Mouse (Mus musculus) granulocyte monocyte progenitor cell, adult 5-6 weeks (primary cell): ENCODE data around the gene Podn. TPM values are rescaled to one million over a fixed set of nuclear protein-coding genes. Genes with fewer than 3 reads are reported as not detected.

Experiments
- ATAC-seq: replicated peaks from 2 replicates; pipeline ENCODE4 v1.8.0; 2016; ENCODE audit warnings: mild to moderate bottlenecking, moderate TSS enrichment, inconsistent platforms; ENCODE audit not compliant: poor library complexity, severe bottlenecking
- total RNA-seq, 2 experiments: library from RNA; stranded (forward) in 1 of 2; stranded (reverse) in 1 of 2; fragments of 200-712, 200-1000 nt in 1 of 2; fragments of >200 nt in 1 of 2; fragmentation: Nextera tagmentation in 1 of 2; gene quantifications; 2 replicates each; pipeline ENCODE4 v1.2.3; 2014 to 2017

The Podn gene
- total RNA-seq, 2 experiments from 2014 or later, result not detected

- no peak for ATAC-seq
Measured at GRCm38 (mm10) chr4:108051687-108052274, 44.5 kb downstream of the Podn start.

DNA sequence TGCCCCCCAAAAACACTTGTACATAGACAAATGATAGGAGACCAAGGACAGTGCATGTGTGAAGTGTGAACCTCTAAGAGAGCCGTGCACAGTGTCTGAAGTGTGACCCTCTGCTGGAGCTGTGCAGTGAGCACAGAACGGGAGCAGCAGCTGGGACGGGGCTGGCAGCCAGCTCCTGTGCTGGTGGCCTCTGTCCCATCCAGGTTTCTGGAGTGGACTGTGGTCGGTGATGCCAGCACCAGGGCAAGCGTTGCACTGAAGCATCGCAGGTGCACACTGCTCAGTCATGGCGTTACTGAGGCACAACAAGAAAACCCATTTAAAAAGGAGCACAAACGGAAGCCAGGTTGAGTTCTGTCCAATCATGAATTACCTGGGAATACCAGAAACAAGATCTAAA is 50.1 kb downstream of the Podn start:
- no peak for ATAC-seq

DNA sequence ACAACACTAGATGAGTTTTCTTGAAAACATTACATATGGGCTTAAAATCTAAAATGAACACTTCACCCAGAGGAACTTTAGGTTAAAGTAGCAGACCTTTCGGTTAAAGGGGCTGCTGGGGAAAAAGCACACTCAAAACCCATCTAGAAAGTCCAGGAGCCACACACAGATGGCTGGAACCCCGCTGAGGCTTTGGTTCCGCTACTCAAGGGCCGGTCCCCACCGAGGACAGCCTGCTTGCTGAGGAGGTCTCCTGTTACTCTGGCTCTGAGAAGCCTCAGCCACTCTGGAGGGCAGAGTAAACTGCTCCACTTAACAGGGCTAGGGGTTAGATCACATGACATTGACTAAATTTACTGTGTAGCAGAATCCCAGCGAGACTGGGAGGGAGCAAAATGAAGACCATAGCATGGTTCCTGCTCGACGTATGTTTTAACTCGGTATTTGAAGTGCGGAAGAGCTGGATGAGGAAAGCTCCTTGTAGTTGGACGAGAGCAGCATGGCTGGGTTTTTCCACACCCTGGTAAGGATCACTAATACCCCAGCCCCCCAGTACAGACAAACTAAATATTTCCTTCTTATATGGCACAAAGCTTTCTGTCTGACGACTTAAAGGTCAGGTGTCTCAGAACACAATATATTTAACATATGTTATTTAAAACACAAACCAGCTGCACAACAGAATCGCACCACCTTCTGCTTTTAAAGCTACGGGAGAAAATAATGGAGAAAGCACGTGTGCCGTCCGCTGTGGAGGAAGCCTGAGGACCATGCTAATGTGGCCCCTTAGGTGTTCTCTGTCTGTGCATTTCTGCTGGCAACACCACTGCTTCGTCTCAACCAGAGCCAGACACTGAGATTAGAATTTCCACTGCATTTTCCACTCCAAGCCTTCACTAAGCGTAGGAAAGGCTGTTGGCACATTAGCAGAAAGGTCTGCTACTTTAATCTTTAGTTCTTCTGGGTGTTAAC is 50.8 kb downstream of the Podn start:
- ATAC-seq, result no peak

GRCm38 (mm10) chr4:108037027-108037426 is 59.2 kb downstream of the Podn start:
- ATAC-seq, result no peak

DNA sequence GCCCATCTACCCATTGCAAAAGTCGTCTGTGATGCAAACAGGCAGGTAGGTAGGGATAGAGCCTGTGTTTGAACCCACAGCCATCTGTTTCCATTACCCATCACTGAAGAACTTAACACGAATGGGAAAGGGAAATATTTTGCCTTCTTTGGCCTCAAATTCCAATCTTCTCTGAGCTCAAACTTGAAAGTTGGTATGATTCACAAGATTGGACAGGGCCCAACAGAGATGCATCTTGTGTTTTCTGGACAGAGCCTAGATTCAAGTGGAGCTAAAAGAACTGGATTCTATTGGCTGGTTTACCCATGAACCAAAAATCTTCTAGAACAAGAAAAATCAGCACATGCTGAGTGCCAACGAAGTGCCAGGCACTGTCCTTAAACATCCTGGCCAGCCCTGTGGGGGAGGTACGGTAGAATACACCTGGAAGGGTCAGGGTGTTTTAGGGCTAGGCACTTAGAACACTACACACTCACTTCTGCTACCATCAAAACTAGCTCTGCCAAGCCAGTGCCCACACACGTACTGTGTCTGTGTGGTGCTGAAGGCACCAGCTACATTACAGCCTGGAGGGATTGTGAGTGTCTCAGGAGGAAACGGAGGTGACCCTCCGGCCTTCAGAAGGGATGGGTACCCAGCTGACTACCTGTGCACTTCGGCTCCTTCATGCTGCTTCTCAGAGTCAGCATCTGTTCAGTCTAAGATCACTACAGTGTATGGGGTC is 63.0 kb downstream of the Podn start:
- ATAC-seq, result no peak

DNA sequence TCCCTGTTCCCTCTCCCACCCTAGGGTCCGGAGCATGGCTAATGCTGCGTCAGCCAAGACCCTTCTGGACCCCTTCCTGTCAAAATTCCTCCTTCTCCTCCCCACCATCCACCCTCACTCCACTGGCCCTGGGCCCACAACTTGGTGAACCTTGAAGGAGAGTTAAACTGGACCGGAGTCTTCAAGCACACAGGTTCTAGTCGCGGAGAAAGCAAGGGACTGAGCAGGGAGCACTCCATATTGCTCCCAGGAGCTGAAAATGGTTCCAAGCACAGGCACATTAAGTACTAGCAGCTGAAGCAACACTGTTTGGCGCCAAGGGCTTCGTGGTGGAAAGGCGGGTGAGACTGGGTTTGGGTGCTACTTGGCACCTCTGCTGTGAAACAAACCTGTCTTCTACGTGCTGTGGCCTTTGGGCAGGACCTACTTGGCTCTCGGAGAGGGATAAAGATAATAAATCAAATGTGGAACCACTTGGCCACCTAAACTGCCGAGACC is 63.8 kb downstream of the Podn start:
- ATAC-seq, result no peak

GRCm38 (mm10) chr4:108031502-108032351 is 64.5 kb downstream of the Podn start:
- ATAC-seq, result peak; percentile 46

DNA sequence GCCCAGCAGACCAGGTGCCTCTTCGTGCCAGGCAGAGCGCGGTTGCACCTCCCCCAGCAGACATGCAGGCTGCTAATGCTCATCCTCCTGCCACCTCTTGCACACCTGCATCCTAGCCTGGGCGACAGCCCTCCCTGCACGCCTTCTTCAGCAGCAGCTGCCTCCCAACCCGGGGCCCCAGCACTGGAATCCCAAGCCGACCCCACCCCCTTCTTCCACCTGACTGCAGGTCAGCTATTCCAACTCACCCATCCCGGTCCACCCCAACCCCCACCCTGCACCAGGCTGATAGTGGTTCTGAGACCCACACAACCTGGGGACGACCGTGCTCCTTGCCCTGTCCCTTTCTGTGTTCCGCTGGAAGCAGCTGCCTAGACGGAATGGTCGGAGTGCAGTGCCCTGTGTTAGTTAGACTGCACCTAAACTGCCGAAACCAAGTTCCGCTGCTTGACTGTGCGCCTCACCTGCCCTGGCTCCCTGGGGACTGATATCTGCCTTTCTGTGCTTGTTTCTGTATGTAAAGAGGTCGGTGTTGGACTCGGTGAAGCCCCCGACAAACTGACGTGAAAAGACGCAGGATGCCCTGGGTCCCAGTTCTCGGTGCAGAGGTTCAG is 65.2 kb downstream of the Podn start:
- ATAC-seq, result no peak

DNA sequence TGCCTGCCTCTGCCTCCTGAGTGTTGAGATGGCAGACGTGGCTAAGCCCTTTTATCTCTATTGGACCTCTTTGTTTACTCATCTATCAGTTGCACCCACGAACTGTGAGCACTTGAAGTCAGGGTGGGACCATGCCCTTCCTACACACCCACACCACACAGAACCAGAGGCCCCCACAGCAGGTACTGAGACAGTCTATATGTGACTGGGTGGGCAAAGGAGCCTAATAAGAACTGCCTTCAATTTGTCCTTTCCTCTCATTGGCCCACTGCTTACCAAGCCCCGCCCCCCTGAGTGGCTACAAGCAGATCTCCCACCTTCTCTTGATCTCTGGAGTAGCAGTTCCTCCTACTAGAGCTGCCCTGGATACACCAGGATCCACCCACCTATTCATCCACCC is 70.1 kb downstream of the Podn start:
- ATAC-seq, result no peak

GRCm38 (mm10) chr4:108025269-108025668 is 71.0 kb downstream of the Podn start:
- ATAC-seq, result no peak

DNA sequence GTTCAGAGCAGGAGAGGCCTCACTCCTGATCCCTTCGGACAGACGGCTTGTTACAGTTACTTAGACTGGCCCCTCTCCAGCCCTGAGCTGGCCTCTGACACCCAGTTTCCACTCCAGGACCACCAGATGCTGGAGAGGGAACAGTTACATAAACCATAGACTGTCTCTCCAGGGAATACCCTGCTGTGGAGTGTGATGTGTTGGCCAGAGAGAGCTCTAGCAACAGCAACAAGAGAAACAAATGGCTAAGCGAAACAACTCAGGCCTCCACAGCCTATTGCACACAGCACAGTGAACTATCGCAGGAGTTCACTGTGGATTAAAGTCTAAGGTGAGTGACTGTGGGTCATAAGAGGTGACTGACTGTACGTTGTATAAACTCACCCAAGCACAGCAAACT is 71.6 kb downstream of the Podn start:
- ATAC-seq, result no peak

DNA sequence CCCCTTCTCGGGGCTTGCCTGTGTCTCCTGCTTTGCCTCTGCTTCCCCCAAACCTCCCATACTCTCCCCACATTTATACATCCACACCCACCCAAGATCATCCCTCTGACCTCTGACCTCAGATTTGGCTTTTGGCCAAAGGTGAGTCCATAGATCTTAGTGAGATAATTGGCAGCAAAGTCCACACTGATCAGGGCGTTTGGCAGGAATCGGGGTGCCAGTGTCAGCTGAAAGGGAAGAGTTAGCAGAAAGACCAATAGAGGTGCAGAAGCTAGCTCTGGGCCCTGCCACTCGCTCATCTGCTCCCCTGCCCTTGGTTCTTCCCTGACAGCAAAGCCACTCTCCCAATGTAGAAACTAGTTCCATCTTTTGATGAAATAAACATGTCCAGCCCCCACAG is 73.1 kb downstream of the Podn start:
- ATAC-seq, result no peak

DNA sequence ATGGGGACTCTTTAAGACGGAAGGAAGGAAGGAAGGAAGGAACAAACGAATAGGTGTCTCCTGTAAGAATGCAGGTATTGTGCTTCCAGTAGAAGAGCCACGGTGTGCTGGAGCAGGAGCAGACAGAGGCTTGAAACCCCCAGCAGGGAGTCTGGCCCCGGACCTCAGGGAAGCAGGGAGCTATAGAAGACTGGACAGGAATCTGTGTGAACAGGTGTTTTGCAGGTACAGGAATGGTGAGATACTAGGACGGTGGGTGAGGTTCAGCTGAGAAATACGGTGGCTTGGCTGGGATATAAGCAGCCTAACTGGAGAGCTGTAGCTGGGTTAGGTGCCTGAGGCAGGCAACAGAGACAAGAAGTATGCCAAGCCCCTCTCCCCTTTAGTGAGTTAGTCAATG is 76.1 kb downstream of the Podn start:
- no peak for ATAC-seq

DNA sequence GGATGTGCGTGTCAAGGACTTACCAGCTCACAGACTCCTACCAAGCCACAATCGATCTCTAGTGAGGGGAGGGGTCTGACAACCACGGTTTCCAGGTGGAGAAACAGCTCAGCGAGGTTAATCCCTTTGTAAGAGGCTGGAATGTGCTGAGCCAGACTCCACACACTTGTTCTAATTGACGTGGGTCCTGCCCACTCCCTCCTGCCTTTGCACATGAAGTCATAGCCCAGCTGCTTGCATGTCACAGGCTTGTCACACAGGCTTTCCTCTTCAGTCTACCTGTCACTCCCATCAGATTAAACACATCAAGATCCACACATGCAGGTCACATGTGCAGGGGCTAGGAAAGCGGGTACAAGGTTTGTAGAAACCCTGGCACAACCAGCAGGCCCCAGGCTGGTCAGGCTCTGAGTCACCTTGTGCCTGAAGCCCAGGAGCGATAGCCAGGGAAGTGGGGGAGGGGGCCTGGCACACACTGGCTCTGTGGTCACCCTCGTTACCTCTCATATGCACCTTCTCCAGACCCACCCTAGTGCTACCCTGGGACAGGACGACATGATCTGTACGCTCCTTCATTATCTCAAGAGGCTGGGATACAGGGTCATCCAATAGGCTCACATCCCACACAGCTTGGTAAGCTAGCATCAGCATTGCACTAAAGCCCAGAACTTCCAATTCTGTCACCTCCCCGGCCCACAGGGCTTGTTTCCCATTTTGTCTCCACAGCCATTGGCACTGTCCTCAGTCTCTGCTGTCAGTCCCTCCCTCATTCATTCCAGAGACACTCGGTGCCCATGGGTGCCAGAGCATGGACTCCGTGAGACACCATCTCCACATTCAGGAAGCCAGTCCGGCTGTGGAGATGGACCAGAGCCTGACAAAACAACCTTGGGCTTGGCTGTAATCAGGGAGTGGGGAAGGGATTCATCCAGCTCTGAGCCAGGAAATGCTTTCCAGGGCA is 77.0 kb downstream of the Podn start:
- no peak for ATAC-seq

- no peak for ATAC-seq
Measured at GRCm38 (mm10) chr4:108018241-108018923, 77.9 kb downstream of the Podn start.

DNA sequence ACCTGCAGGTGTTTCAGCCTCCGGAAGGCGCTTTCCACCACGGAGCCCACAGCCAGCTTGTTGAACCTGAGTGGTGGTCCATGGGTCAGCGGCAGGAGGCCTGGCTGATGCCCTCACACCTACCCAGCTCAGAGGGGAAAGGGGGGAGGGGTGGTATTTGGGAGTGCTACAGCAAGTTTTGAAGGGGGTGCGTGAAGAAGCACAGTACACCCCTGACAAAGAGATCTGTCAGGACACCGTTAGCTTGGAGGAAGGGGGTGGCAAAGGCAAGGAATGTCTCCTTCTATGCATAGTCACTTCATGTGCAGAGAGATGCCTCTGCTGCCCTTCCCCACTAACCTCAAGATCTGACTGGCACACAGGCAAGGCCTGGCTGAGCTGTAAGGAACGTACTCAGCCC is 78.4 kb downstream of the Podn start:
- ATAC-seq, result no peak

GRCm38 (mm10) chr4:108016321-108016720 is 79.9 kb downstream of the Podn start:
- ATAC-seq, result no peak
